Mouse (Mus musculus): Measurements from ENCODE around the gene Jchain.
"Not testable (repeated sequence)": the region's sequence is repeated elsewhere in the genome, so short reads cannot be mapped to it uniquely, and the experiment has no call there.

The Jchain gene

GRCm38 (mm10) chr5:88527657-88528056, at the start of gene Jchain:
Jchain (minus strand) TSS chr5:88527891.
- DNase-seq (ENCODE audit: low read depth): no peak

- DNase-seq (ENCODE audit: low read depth): no peak
These were observed 48.0 kb upstream of the Jchain start for GRCm38 (mm10) chr5:88575506-88576338.

- no peak for DNase-seq (ENCODE audit: low read depth)
These were observed 47.1 kb upstream of the Jchain start for GRCm38 (mm10) chr5:88574829-88575228.

GRCm38 (mm10) chr5:88569541-88569940, 41.9 kb upstream of the Jchain start:
- no peak for DNase-seq (ENCODE audit: low read depth)

GRCm38 (mm10) chr5:88566034-88566841, 38.5 kb upstream of the Jchain start:
- no peak for DNase-seq (ENCODE audit: low read depth)

- peak; percentile 59 for DNase-seq (ENCODE audit: low read depth)
These were observed 37.7 kb upstream of the Jchain start for GRCm38 (mm10) chr5:88565148-88566033.

GRCm38 (mm10) chr5:88564501-88565147, 36.9 kb upstream of the Jchain start, which contains the start of gene Rufy3:
Rufy3 (plus strand) TSS chr5:88565040.
- DNase-seq (ENCODE audit: low read depth): peak; percentile 81

GRCm38 (mm10) chr5:88562863-88563780, 35.4 kb upstream of the Jchain start:
- peak; percentile 20 for DNase-seq (ENCODE audit: low read depth)

- no peak for DNase-seq (ENCODE audit: low read depth)
These were observed 33.6 kb upstream of the Jchain start for GRCm38 (mm10) chr5:88561080-88561814.

- DNase-seq (ENCODE audit: low read depth): no peak
These were observed 31.3 kb upstream of the Jchain start for GRCm38 (mm10) chr5:88558991-88559390.

- DNase-seq (ENCODE audit: low read depth): peak; percentile 100
These were observed 26.6 kb upstream of the Jchain start, which contains the start of gene Utp3 for GRCm38 (mm10) chr5:88554086-88554886. Utp3 (plus strand) TSS chr5:88554462.

GRCm38 (mm10) chr5:88553271-88554085, 25.8 kb upstream of the Jchain start:
- no peak for DNase-seq (ENCODE audit: low read depth)

GRCm38 (mm10) chr5:88545536-88545935, 17.8 kb upstream of the Jchain start:
- DNase-seq (ENCODE audit: low read depth): no peak

- DNase-seq (ENCODE audit: low read depth): not testable (repeated sequence)
These were observed 16.7 kb upstream of the Jchain start for GRCm38 (mm10) chr5:88544411-88544810.

GRCm38 (mm10) chr5:88542651-88543282, 15.1 kb upstream of the Jchain start:
- peak; percentile 63 for DNase-seq (ENCODE audit: low read depth)

GRCm38 (mm10) chr5:88540845-88541244, 13.2 kb upstream of the Jchain start:
- no peak for DNase-seq (ENCODE audit: low read depth)

GRCm38 (mm10) chr5:88534697-88535096, 7.0 kb upstream of the Jchain start:
- DNase-seq (ENCODE audit: low read depth): no peak

Data from induced T-regulatory cell, adult 2 months (primary cell).